Mouse (Mus musculus) midbrain, embryonic 10.5 days (tissue): ENCODE results near the gene Pcif1. TPM values are rescaled to one million over a fixed set of nuclear protein-coding genes. Genes with fewer than 3 reads are reported as not detected.

Experiments
- polyA plus RNA-seq: library from polyadenylated mRNA; unstranded; fragments of >200 nt; fragmentation: Nextera tagmentation; extraction: Ambion mirVana; gene quantifications from 2 replicates; pipeline ENCODE4 v1.2.1, GENCODE M21; 2016

Pcif1 gene
- polyA plus RNA-seq, 1 experiment from 2014 or later = 73.8 TPM

Other genes starting within 250 kb of the Pcif1 start
- gene Wfdc16, start 240.5 kb upstream of the Pcif1 start, polyA plus RNA-seq = not detected in 2 replicates
- gene Wfdc10, start 223.3 kb upstream of the Pcif1 start, polyA plus RNA-seq = not detected in 2 replicates
- gene Wfdc9, start 222.7 kb upstream of the Pcif1 start, polyA plus RNA-seq = not detected in 2 replicates
- gene Wfdc11, start 205.2 kb upstream of the Pcif1 start, polyA plus RNA-seq = not detected in 2 replicates
- gene Wfdc13, start 194.2 kb upstream of the Pcif1 start, polyA plus RNA-seq = not detected in 2 replicates
- not detected in 2 replicates for gene Spint4, start 180.8 kb upstream of the Pcif1 start, polyA plus RNA-seq
- gene Spint5, start 164.0 kb upstream of the Pcif1 start, polyA plus RNA-seq = not detected in 2 replicates
- gene Wfdc3, start 133.4 kb upstream of the Pcif1 start, polyA plus RNA-seq = 0.94 and 1.2 TPM in 2 replicates
- 80.1 and 80.2 TPM in 2 replicates for gene Dnttip1, start 133.3 kb upstream of the Pcif1 start, polyA plus RNA-seq
- gene Ube2c, start 109.4 kb upstream of the Pcif1 start, polyA plus RNA-seq = 575 and 639 TPM in 2 replicates
- not detected in 2 replicates for gene Tnnc2, start 99.3 kb upstream of the Pcif1 start, polyA plus RNA-seq
- gene Snx21, start 93.5 kb upstream of the Pcif1 start, polyA plus RNA-seq = 12.0 and 12.3 TPM in 2 replicates
- 14.9 and 15.3 TPM in 2 replicates for gene Acot8, start 74.4 kb upstream of the Pcif1 start, polyA plus RNA-seq
- gene Zswim3, start 74.2 kb upstream of the Pcif1 start, polyA plus RNA-seq = 9.7 and 11.6 TPM in 2 replicates
- gene Zswim1, start 56.6 kb upstream of the Pcif1 start, polyA plus RNA-seq = 24.7 and 25.3 TPM in 2 replicates
- gene Spata25, start 50.8 kb upstream of the Pcif1 start, polyA plus RNA-seq = 0.17 TPM in 1 of 2 replicates, not detected in the other
- 85.7 and 98.2 TPM in 2 replicates for gene Ctsa, start 46.4 kb upstream of the Pcif1 start, polyA plus RNA-seq
- 3.8 and 5.4 TPM in 2 replicates for gene Neurl2, start 45.8 kb upstream of the Pcif1 start, polyA plus RNA-seq
- gene Pltp, start 21.6 kb upstream of the Pcif1 start, polyA plus RNA-seq = 67.9 and 86.2 TPM in 2 replicates
- gene Zfp335, start 32.5 kb downstream of the Pcif1 start, polyA plus RNA-seq = 14.1 and 17.1 TPM in 2 replicates
- 0.39 and 0.97 TPM in 2 replicates for gene Mmp9, start 61.5 kb downstream of the Pcif1 start, polyA plus RNA-seq
- 0.99 and 2.1 TPM in 2 replicates for gene Slc12a5, start 81.5 kb downstream of the Pcif1 start, polyA plus RNA-seq
- gene Ncoa5, start 155.6 kb downstream of the Pcif1 start, polyA plus RNA-seq = 95.1 and 109 TPM in 2 replicates
- gene Cd40, start 176.3 kb downstream of the Pcif1 start, polyA plus RNA-seq = 6.4 and 8.1 TPM in 2 replicates
- gene 1700025C18Rik, start 211.4 kb downstream of the Pcif1 start, polyA plus RNA-seq = not detected in 2 replicates